Mouse (Mus musculus) monocyte, adult 2 months (primary cell): Measurements from ENCODE around the gene Kcnj12.
A peak's percentile ranks its signal among the peaks of the same experiment; 100 is the strongest.

ENCODE experiments used
- DNase-seq, 2 experiments: peaks; one replicate each; pipeline ENCODE4 v3.0.0; 2022; ENCODE audit warnings: low spot score in 2 of 2, low read depth in 1 of 2

Kcnj12 gene

DNA sequence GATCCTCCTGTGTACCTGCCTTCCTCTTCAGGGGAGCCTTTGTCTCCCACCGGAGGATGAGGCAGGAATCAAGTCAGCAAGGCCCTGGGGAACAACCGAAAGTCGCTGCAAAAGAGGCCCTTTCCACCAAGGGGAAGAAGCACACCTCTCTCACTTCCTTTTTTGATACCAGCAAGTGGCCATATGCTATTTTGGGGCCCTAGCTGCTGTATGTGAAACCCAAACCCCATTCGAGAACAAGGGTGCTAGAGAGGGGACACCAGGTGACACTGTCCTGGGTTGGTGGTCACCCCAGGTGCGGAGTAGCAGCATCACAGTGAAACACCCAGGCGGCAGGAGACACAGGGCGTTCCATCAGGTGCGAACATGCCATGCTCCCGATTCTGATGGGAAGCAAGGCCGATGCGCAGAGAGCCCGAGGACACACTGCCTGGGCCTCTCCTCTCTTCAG is 86.6 kb downstream of the Kcnj12 start:
- DNase-seq = peak; percentile 33 to 41

DNA sequence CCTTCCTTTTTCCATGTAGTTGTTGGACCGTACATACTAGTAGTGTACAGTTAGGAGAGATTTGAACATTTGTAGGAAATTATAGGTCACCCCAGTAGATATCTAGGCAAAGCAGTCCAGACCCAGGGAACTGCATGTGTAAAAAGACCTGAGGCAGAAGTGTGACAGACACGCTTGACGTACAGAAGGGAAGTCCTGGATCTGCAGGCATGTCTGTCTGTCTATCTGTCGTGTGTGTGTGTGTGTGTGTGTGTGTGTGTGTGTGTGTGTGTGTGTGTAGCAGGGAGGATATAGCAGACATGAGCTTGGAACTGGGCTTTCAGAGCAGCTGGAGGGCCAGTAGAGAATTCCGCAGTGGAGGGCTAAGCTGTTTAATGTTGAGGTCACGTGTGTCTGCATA is 87.3 kb downstream of the Kcnj12 start:
- DNase-seq = no peak

DNA sequence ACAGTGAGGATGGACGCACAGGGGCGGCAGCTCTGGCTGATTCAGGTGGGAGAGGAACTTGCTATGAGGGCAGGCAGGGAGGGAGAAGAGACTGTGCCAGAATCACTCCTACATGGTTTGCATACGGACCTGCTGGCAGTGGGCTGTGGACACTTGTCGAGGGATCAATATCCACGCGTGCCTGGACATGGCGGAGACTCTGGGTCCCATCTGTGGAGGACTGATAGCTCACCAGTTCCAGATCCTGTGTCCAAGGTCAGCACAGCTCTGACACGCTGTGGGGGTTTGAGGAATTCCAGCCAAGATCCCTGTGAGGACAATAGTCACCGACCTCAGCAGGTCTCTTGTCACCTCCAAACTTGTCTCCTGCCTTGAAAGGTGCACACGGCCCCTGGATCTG is 87.7 kb downstream of the Kcnj12 start:
- DNase-seq = no peak

DNA sequence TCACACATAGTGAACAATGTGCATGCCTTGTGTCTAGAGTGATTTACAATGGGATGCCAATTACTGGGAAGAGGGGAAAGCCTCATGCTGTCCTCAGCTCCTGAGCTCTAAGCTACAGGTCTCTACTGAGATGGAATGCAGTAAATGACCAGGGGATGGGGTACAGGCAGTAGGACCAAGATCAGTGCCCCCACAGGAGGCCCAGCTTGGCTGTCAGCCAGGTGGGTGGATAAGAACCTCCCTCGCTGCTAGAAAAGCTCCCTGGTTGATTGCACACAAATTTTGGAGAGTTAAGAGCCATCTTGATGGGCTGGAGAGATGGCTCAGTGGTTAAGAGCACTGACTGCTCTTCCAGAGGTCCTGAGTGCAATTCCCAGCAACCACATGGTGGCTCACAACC is 88.6 kb downstream of the Kcnj12 start:
- no peak for DNase-seq

DNA sequence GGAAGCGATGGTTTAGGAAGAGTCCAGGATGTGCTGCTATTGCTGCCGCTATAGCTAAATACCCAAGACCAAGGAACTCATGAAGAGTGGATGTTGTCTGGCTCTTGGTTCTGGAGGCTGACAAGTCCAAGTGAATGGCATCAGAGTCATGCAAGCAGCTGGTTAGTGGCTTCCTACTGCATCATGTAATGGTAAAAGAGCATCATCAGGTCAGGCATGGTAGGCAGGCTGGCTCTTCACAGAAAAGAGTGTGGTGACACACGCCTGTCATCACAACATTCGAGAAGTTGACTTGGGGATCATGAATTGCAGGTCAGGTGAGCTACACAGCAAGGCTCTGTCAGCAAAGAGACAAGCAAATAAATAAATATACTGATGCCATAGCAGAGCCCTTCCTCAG is 89.1 kb downstream of the Kcnj12 start:
- DNase-seq = no peak

DNA sequence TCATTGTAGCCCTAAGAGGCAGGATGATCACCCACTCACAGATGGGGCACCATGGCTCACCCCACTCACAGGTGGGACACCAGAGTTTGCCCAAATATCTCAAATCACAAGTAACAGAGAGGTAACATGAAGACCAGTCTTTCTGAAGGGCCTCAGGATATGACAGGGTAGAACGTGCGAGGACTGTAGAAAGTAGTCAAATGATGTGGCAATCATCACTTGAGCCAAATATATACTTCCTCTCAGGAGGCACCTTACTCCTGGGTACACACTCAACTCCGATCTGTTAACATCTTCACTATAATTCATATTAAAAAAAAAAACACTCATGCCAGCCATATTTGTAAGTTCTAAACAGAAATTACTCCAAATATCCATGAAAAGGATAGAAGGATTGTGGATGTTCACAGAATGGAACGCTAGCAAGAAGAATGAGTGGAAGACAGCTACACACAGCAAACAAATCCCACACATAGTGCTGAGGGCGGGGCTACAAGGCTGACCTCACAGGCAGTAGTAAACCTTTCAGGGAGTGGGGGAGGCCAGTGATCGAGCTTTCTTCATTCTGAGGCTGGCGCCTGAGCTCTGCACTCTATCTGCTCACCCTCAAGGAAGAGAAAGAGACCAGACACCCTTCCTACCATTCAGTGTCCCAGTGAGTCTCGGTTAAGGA is 90.1 kb downstream of the Kcnj12 start:
- DNase-seq = no peak

DNA sequence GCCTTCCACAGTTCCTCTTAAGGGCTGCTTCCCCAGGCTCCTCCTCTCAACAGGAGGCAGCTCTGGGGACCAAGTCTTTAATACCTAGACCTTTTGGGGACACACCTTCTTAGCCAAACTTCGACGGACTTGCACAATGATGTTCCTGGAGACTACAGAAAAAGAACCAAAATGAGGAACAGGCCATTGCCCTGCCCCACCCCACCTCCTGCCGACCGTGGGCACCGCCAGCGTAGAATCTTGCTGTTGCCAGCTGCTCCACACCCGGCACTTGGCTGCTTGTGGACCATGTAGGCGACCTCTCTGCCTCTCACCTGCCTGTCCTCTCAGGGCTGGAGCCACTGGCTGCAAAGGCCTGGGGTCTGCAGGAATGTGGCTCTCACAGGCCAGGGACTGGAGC is 93.9 kb downstream of the Kcnj12 start:
- peak; percentile 32 to 42 for DNase-seq

DNA sequence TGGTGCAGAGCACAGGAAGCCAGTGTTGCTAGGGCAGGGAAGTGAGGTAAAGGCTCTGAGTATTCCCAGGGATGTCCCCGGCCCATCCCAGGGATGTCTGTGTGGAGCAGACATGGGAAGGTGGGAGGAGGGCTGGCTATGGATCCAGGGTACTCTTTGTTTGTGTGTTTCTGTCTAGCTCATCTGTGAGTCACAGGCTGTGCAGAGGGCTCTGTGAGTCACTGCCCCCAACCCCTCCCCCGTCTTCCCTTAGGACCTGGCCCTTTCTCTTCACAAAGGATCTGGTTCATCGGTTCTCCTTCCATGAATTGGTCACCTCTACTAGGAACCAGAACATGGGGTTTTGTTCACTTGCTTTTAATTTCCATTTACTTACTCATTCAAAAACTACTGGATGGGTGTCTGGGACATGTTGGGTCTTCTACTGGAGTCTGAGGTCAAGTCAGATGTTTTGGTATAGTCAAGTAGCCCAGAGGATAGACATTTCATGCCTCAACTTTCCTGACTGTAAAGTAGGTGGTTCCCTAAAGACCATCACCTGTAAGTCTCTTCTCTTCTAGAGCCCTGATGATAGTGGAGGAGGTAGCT is 97.7 kb downstream of the Kcnj12 start:
- no peak for DNase-seq
